Mouse (Mus musculus): ENCODE results near the gene Prkca.
A peak's percentile ranks its signal among the peaks of the same experiment; 100 is the strongest.

GRCm38 (mm10) chr11:108343789-108344462, at the start of gene Prkca:
- no peak for TF ChIP-seq CTCF (IDR thresholded peaks at IDR 0.05; ENCODE audit: insufficient read depth, low read depth, low read length)
- peak; percentile 98 for TF ChIP-seq POLR2A (IDR thresholded peaks at IDR 0.05; ENCODE audit: insufficient read depth, low read depth, low read length)

Data from olfactory bulb, adult 2 months (tissue).